ENCODE assay signal across 10 mouse cellular contexts in the genomic region with DNA sequence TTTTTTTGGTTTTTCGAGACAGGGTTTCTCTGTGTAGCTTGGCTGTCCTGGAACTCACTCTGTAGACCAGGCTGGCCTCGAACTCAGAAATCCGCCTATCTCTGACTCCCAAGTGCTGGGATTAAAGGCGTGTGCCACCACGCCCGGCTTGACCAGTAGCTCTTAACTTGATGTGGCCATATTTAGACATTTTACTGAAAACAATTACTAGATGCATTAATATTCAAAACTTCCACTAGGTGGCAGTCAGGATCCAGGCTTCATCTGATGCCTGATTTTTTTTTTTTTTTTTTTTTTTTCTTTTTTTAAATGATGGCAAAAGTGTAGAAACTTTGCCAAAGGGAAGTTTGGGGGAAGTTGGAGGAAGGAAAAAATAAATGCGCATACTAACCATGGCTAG. TPM values are rescaled to one million over a fixed set of nuclear protein-coding genes. Genes with fewer than 3 reads are reported as not detected.
A peak's percentile ranks its signal among the peaks of the same experiment; 100 is the strongest.
DNase-seq lines count a peak whose midpoint lies in the region; ATAC-seq and TF ChIP-seq lines count a peak whose summit lies in the region.
"Had no signal": no experiment of that assay in that cellular context is flagged by ENCODE, and none has a peak within 500 bp of the region (broad histone marks: within the 10 kb centered on the region; RNA-seq: fewer than 3 reads in every experiment).

No protein-coding gene starts in this region.

- no peaks in the 10 kb centered on the region for H3K9me3 ChIP-seq in kidney, embryonic 16.5 days (ENCODE audit: low read length)
- no peaks in the 10 kb centered on the region for H3K9me3 ChIP-seq in CH12.LX (replicated peaks; ENCODE audit: low read length)
- H3K9me3 ChIP-seq: neural tube, embryonic 12.5 days had no signal

- peak; percentile 94 for TF ChIP-seq RAD21 in CH12.LX (IDR thresholded peaks at IDR 0.05; ENCODE audit: low read depth, low read length)

- no peak for TF ChIP-seq POLR2A in CH12.LX (IDR thresholded peaks at IDR 0.05; ENCODE audit: low read depth, low read length)
- no peak for TF ChIP-seq POLR2A in heart, adult 2 months (IDR thresholded peaks at IDR 0.05; ENCODE audit: insufficient read depth, low read depth, low read length)

- no peak overlapping the region for H3K4me2 ChIP-seq in kidney, embryonic 16.5 days (replicated peaks; ENCODE audit: low read depth, low read length)
- no peak overlapping the region for H3K4me2 ChIP-seq in CH12.LX (ENCODE audit: insufficient read depth, low read depth, poor library complexity, severe bottlenecking)
- H3K4me2 ChIP-seq: neural tube, embryonic 12.5 days had no signal

- peaks cover 11% of the 10 kb centered on the region for H3K79me2 ChIP-seq in CH12.LX (replicated peaks; ENCODE audit: control insufficient read depth, extremely low read depth, insufficient read depth, poor library complexity, severe bottlenecking)
- H3K79me2 ChIP-seq in heart, adult 2 months (replicated peaks; ENCODE audit: control insufficient read depth, insufficient read depth, low read length) = peaks cover 5% of the 10 kb centered on the region

- TF ChIP-seq CTCF in CH12.LX (conservative IDR thresholded peaks at IDR 0.05 in 1 of 2, IDR thresholded peaks at IDR 0.05 in 1 of 2; ENCODE audit: low read depth in 2 of 2, low read length in 2 of 2) = peak in 1 of 2 experiments; percentile 90; a peak in 3 of 4 replicates
- peak; percentile 86 for TF ChIP-seq CTCF in heart, adult 2 months (IDR thresholded peaks at IDR 0.05)

- H3K36me3 ChIP-seq in kidney, embryonic 16.5 days (ENCODE audit: insufficient read depth, low read length) = no peaks in the 10 kb centered on the region
- peaks cover 0 to 5% of the 10 kb centered on the region in 2 experiments for H3K36me3 ChIP-seq in CH12.LX (replicated peaks in 1 of 2; ENCODE audit: control insufficient read depth in 1 of 2, insufficient read depth in 1 of 2, low read length in 1 of 2)
- H3K36me3 ChIP-seq in heart, adult 2 months (ENCODE audit: control insufficient read depth, insufficient read depth, low read length) = no peaks in the 10 kb centered on the region
- H3K36me3 ChIP-seq: neural tube, embryonic 12.5 days had no signal

- WGBS in kidney, embryonic 16.5 days = 15% methylated on average over 7 of the region's 7 CpGs
- WGBS in heart, adult 2 months = 6% methylated on average over 7 of the region's 7 CpGs

- DNase-seq in kidney, adult 18-20 months = no peak
- DNase-seq in CH12.LX (ENCODE audit: extremely low read depth) = peak; percentile 83
- DNase-seq in adipocyte (ENCODE audit: low spot score) = peak; percentile 87
- DNase-seq in heart, adult 2 months = peak; percentile 28 to 40
- DNase-seq in lung, postnatal 10 days = peak; percentile 77
- no peak for DNase-seq in right cerebral cortex, postnatal 14 days
- DNase-seq in frontal cortex, postnatal 10 days (ENCODE audit: low spot score in 2 of 2) = no peak

- 0 out of 2 replicates have a peak overlapping the region, but pooled peaks have one; percentile 29 for H3K9ac ChIP-seq in kidney, embryonic 16.5 days (replicated peaks; ENCODE audit: low read length)
- H3K9ac ChIP-seq in CH12.LX (ENCODE audit: insufficient read depth, low read depth) = no peak overlapping the region; the same call in 1 of the 2 replicates
- no peak overlapping the region for H3K9ac ChIP-seq in heart, adult 2 months (ENCODE audit: low read depth, low read length)
- H3K9ac ChIP-seq: neural tube, embryonic 12.5 days had no signal

- no peaks in the 10 kb centered on the region for H3K27me3 ChIP-seq in kidney, embryonic 16.5 days (ENCODE audit: insufficient read depth, low read length)
- H3K27me3 ChIP-seq in CH12.LX (replicated peaks) = no peaks in the 10 kb centered on the region
- H3K27me3 ChIP-seq in heart, adult 2 months (ENCODE audit: control insufficient read depth, insufficient read depth, low read length) = no peaks in the 10 kb centered on the region
- H3K27me3 ChIP-seq: neural tube, embryonic 12.5 days had no signal

- TF ChIP-seq EP300 in CH12.LX (IDR thresholded peaks at IDR 0.05; ENCODE audit: low read length) = no peak
- TF ChIP-seq EP300 in heart, adult 2 months (IDR thresholded peaks at IDR 0.05; ENCODE audit: insufficient read depth, low read depth, low read length) = no peak

- no peak for ATAC-seq in kidney, embryonic 16.5 days (ENCODE audit: low FRiP score, low TSS enrichment)

- in situ Hi-C loops in CH12.LX (cut with MboI; ENCODE audit: low pct_ligation_motif_present, low pct_unique_long_range_greater_than_20kb, low sequenced_read_pairs) = loop anchor here (10.0 to 25.0 kb wide), 2 partner anchors 190 to 368 kb away; partner anchors contain the start of gene Nutf2-ps1

- H3K27ac ChIP-seq in kidney, embryonic 16.5 days (ENCODE audit: low read length) = no peak overlapping the region
- H3K27ac ChIP-seq in CH12.LX (ENCODE audit: insufficient read depth, low read depth) = no peak overlapping the region
- H3K27ac ChIP-seq in heart, adult 2 months = no peak overlapping the region
- H3K27ac ChIP-seq: neural tube, embryonic 12.5 days had no signal

- dilution Hi-C loops in CH12.LX (cut with MboI; ENCODE audit: extremely low pct_ligation_motif_present, extremely low pct_unique_long_range_greater_than_20kb, low sequenced_read_pairs) = no loop called here

- peaks cover 9% of the 10 kb centered on the region for H3K4me1 ChIP-seq in kidney, embryonic 16.5 days (ENCODE audit: insufficient read depth, low read length)
- peaks cover 23 to 58% of the 10 kb centered on the region in 2 experiments for H3K4me1 ChIP-seq in CH12.LX (ENCODE audit: control insufficient read depth in 1 of 2, insufficient read depth in 2 of 2)
- H3K4me1 ChIP-seq in heart, adult 2 months (ENCODE audit: control insufficient read depth, insufficient read depth, low read length) = peaks cover 2% of the 10 kb centered on the region

- intact Hi-C loops in heart, adult 2 months (cut with DNase I) = loop anchor here (10.0 kb wide), 1 partner anchor 550 kb away; the partner anchor contains the start of genes Bbip1 and Shoc2

- H3K4me3 ChIP-seq in kidney, embryonic 16.5 days (ENCODE audit: low read length) = no peak overlapping the region
- no peak overlapping the region for H3K4me3 ChIP-seq in CH12.LX (replicated peaks in 1 of 3; ENCODE audit: low read depth in 2 of 3, low read length in 2 of 3, poor library complexity in 1 of 3)
- no peak overlapping the region for H3K4me3 ChIP-seq in heart, adult 2 months
- H3K4me3 ChIP-seq: erythroblast, embryonic 14.5 days; neural tube, embryonic 12.5 days had no signal

TF ChIP-seq in CH12.LX, 34 proteins besides CTCF, POLR2A, EP300 and RAD21 (continues in another document):
- no peak for TF ChIP-seq PAX5 (IDR thresholded peaks at IDR 0.05; ENCODE audit: low read length)
- TF ChIP-seq CHD1 (IDR thresholded peaks at IDR 0.05; ENCODE audit: low read depth, low read length) = no peak
- TF ChIP-seq MEF2A (IDR thresholded peaks at IDR 0.05; ENCODE audit: borderline replicate concordance, low read depth, low read length) = no peak
- TF ChIP-seq POLR2AphosphoS2 (IDR thresholded peaks at IDR 0.05; ENCODE audit: low read depth, low read length) = no peak
- peak; percentile 74; the same call in 1 of the 2 replicates for TF ChIP-seq SIN3A (IDR thresholded peaks at IDR 0.05; ENCODE audit: low read length)
- no peak; the same call in 1 of the 2 replicates for TF ChIP-seq ZKSCAN1 (IDR thresholded peaks at IDR 0.05; ENCODE audit: borderline replicate concordance, low read depth, low read length)
- TF ChIP-seq TBP (conservative IDR thresholded peaks at IDR 0.05; ENCODE audit: low read depth, low read length) = peak; percentile 81; the same call in 1 of the 2 replicates
- TF ChIP-seq ZNF384 (IDR thresholded peaks at IDR 0.05; ENCODE audit: low read depth, low read length) = peak; percentile 100
- no peak for TF ChIP-seq MXI1 (IDR thresholded peaks at IDR 0.05; ENCODE audit: low read depth, low read length)
- TF ChIP-seq MAZ (IDR thresholded peaks at IDR 0.05; ENCODE audit: low read depth, low read length) = no peak
- TF ChIP-seq MAFK (IDR thresholded peaks at IDR 0.05; ENCODE audit: insufficient replicate concordance, low read length) = no peak
- TF ChIP-seq TCF12 (IDR thresholded peaks at IDR 0.05; ENCODE audit: low read depth, low read length) = no peak
- TF ChIP-seq CHD2 (IDR thresholded peaks at IDR 0.05; ENCODE audit: low read length) = no peak
- TF ChIP-seq E2F4 (IDR thresholded peaks at IDR 0.05; ENCODE audit: insufficient replicate concordance, low read depth, low read length) = no peak
- TF ChIP-seq GABPA (IDR thresholded peaks at IDR 0.05; ENCODE audit: insufficient replicate concordance, low read depth, low read length) = no peak
- no peak for TF ChIP-seq KAT2A (IDR thresholded peaks at IDR 0.05; ENCODE audit: insufficient replicate concordance, low read length)
- no peak for TF ChIP-seq HCFC1 (IDR thresholded peaks at IDR 0.05; ENCODE audit: low read depth, low read length)
- no peak for TF ChIP-seq NRF1 (IDR thresholded peaks at IDR 0.05; ENCODE audit: low read depth, low read length)
- TF ChIP-seq ELF1 (IDR thresholded peaks at IDR 0.05; ENCODE audit: low read depth, low read length) = no peak; the same call in 1 of the 2 replicates
- no peak for TF ChIP-seq MAX (IDR thresholded peaks at IDR 0.05; ENCODE audit: low read length)
- TF ChIP-seq BHLHE40 (IDR thresholded peaks at IDR 0.05; ENCODE audit: low read depth, low read length) = 0 out of 2 replicates have a peak, but pooled peaks have one; percentile 19
- no peak for TF ChIP-seq NELFE (IDR thresholded peaks at IDR 0.05; ENCODE audit: low read depth, low read length)
- no peak for TF ChIP-seq JUND (conservative IDR thresholded peaks at IDR 0.05; ENCODE audit: low read depth, low read length)
- peak; percentile 72 for TF ChIP-seq ZC3H11A (IDR thresholded peaks at IDR 0.05; ENCODE audit: low read depth, low read length)
- no peak for TF ChIP-seq MYC (IDR thresholded peaks at IDR 0.05; ENCODE audit: low read depth, low read length)
- TF ChIP-seq USF1 (IDR thresholded peaks at IDR 0.05; ENCODE audit: low read depth, low read length) = no peak

RNA-seq across cellular contexts. Expression of gene Smndc1, which starts 4.2 kb away (rescaled TPM):
- polyA plus RNA-seq in kidney, embryonic 16.5 days (2015; fragmentation: Nextera tagmentation; extraction: Ambion mirVana) = 39.1 and 40.1 TPM in 2 replicates
- total RNA-seq in CH12.LX (2012; rRNA removed) = 20.5 and 20.9 TPM in 2 replicates
- total RNA-seq in CH12.LX (2014; rRNA removed) = 41.1 and 41.3 TPM in 2 replicates
- 96.6 and 104 TPM in 2 replicates for polyA plus RNA-seq in CH12.LX (2012; ENCODE audit: insufficient read length, low read depth)
- total RNA-seq in heart, adult 2 months (2021) = 10 to 100 TPM; 32.7 to 35.5 TPM
- 6.2 and 6.3 TPM in 2 replicates for polyA plus RNA-seq in heart, adult 2 months (2012; rRNA removed)

RNA-seq across cellular contexts. Expression of gene Gm10197, which starts 23.0 kb away (rescaled TPM):
- polyA plus RNA-seq in kidney, embryonic 16.5 days (2015; fragmentation: Nextera tagmentation; extraction: Ambion mirVana) = not detected in 2 replicates
- total RNA-seq in CH12.LX (2012; rRNA removed) (3.9 TPM in 1 of 2 replicates, not detected in the other), CH12.LX (2014; rRNA removed) (not detected in 2 replicates)
- 11.5 TPM in 1 of 2 replicates, not detected in the other for polyA plus RNA-seq in CH12.LX (2012; ENCODE audit: insufficient read length, low read depth)
- not detected for total RNA-seq in heart, adult 2 months (2021)
- not detected in 2 replicates for polyA plus RNA-seq in heart, adult 2 months (2012; rRNA removed)
- polyA plus RNA-seq: erythroblast, embryonic 14.5 days; neural tube, embryonic 12.5 days had no signal

Comparison
In these comparisons a context has a peak if more than half of its experiments do, and no peak if none do; other contexts are left out.
1. DNase-seq: peak in CH12.LX (single experiment), adipocyte (single experiment), heart, adult 2 months (2 of 2) and lung, postnatal 10 days (single experiment); none in kidney, adult 18-20 months (single experiment), right cerebral cortex, postnatal 14 days (single experiment) and frontal cortex, postnatal 10 days (0 of 2).